Mouse (Mus musculus) layer of hippocampus, adult 11-12 months (tissue): ENCODE results near the gene Thrb.
A peak's percentile ranks its signal among the peaks of the same experiment; 100 is the strongest.

Source experiments
- DNase-seq: peaks from one replicate; pipeline ENCODE4 v3.0.0; 2022; ENCODE audit warnings: low spot score

Gene Thrb

GRCm38 (mm10) chr14:17784207-17784806 lies 124.2 kb downstream of the Thrb start:
- DNase-seq, result no peak

- DNase-seq, result no peak
These were observed 125.3 kb downstream of the Thrb start for GRCm38 (mm10) chr14:17785370-17785769.

- DNase-seq, result no peak
These were observed 126.2 kb downstream of the Thrb start for GRCm38 (mm10) chr14:17786249-17786648.

GRCm38 (mm10) chr14:17803934-17804602 lies 144.0 kb downstream of the Thrb start:
- DNase-seq, result no peak

- no peak for DNase-seq
These were observed 151.0 kb downstream of the Thrb start for GRCm38 (mm10) chr14:17811051-17811450.

- no peak for DNase-seq
These were observed 152.4 kb downstream of the Thrb start for GRCm38 (mm10) chr14:17812414-17812813.

- DNase-seq, result no peak
These were observed 155.0 kb downstream of the Thrb start for GRCm38 (mm10) chr14:17815103-17815502.

- peak; percentile 60 for DNase-seq
These were observed 158.0 kb downstream of the Thrb start for GRCm38 (mm10) chr14:17818086-17818485.

GRCm38 (mm10) chr14:17822754-17823153 lies 162.7 kb downstream of the Thrb start:
- no peak for DNase-seq

GRCm38 (mm10) chr14:17827401-17827800 lies 167.3 kb downstream of the Thrb start:
- peak; percentile 22 for DNase-seq

GRCm38 (mm10) chr14:17835738-17836137 lies 175.7 kb downstream of the Thrb start:
- no peak for DNase-seq

GRCm38 (mm10) chr14:17836766-17837165 lies 176.7 kb downstream of the Thrb start:
- DNase-seq, result no peak

- DNase-seq, result no peak
These were observed 185.1 kb downstream of the Thrb start for GRCm38 (mm10) chr14:17845003-17845697.

GRCm38 (mm10) chr14:17845871-17846270 lies 185.8 kb downstream of the Thrb start:
- no peak for DNase-seq

- no peak for DNase-seq
These were observed 186.6 kb downstream of the Thrb start for GRCm38 (mm10) chr14:17846700-17847099.

GRCm38 (mm10) chr14:17847211-17847610 lies 187.2 kb downstream of the Thrb start:
- DNase-seq, result no peak

- no peak for DNase-seq
These were observed 190.3 kb downstream of the Thrb start for GRCm38 (mm10) chr14:17850355-17850754.

- no peak for DNase-seq
These were observed 192.2 kb downstream of the Thrb start for GRCm38 (mm10) chr14:17852236-17852635.

- no peak for DNase-seq
These were observed 199.8 kb downstream of the Thrb start for GRCm38 (mm10) chr14:17859790-17860385.

- DNase-seq, result no peak
These were observed 202.6 kb downstream of the Thrb start for GRCm38 (mm10) chr14:17862651-17863050.

- no peak for DNase-seq
These were observed 203.8 kb downstream of the Thrb start for GRCm38 (mm10) chr14:17863701-17864320.

GRCm38 (mm10) chr14:17868326-17868725 lies 208.3 kb downstream of the Thrb start:
- no peak for DNase-seq
